Mouse (Mus musculus): Measurements from ENCODE around the gene Pcif1. TPM values are rescaled to one million over a fixed set of nuclear protein-coding genes. Genes with fewer than 3 reads are reported as not detected.

The Pcif1 gene
- total RNA-seq, 2 experiments from 2014 or later: 31.2 to 34.3 TPM

- no peak for DNase-seq
These were observed 42.9 kb downstream of the Pcif1 start for GRCm38 (mm10) chr2:164921984-164922383.

DNA sequence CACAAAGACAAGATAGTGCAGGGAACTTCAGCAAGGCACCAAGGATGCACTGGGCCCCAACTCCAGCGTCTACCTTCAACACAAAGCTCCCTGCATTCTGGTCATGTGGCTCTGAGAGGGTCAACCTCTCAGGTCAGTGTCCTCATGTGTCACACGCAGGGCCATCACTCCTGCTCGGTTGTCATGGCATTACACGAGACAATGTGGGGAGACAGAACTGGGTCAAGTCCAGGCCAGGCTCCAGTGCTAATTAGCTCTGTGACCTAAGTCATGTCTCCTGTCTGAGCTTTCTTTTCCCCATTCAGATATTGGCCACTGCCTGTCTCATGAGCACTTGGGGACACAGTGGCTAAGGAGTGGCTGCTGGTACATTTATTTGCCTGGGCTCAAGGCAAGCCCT is 44.2 kb downstream of the Pcif1 start:
- no peak for DNase-seq

DNA sequence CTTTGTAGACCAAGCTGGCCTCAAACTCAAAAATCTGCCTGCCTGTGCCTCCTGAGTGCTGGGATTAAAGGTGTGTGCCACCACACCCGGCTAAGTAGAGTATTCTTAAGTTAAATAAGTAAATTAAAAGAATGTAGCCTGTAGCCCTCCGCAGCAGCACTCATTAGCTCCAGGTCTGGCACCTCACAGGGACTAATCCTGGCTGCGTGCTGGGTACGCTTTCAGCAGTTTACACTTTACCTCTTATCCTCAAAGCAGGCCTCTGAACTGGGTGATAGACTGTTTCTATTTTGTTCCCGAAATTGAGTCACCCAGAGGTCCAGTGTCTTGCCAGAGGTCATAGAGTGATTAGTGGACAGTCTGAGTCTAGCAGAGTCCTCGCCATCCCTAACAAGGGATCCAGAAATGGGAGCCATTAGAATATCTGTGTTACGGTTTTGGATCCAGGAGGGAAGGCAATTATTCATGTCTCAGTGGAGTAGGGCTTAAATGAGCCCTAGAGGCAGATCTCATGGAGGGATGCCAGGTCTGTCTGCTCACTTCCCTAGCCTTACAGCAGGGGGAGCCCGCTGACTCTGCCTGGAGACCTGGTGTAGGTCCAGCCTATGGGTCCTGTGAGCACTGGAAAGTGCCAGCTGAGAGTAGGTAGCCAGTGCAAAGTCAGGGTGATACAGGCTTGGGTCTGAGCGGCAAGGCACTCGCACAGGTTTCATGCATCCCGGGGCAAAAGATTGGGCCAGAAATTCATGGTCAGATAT is 45.2 kb downstream of the Pcif1 start:
- peak; percentile 85 for DNase-seq

DNA sequence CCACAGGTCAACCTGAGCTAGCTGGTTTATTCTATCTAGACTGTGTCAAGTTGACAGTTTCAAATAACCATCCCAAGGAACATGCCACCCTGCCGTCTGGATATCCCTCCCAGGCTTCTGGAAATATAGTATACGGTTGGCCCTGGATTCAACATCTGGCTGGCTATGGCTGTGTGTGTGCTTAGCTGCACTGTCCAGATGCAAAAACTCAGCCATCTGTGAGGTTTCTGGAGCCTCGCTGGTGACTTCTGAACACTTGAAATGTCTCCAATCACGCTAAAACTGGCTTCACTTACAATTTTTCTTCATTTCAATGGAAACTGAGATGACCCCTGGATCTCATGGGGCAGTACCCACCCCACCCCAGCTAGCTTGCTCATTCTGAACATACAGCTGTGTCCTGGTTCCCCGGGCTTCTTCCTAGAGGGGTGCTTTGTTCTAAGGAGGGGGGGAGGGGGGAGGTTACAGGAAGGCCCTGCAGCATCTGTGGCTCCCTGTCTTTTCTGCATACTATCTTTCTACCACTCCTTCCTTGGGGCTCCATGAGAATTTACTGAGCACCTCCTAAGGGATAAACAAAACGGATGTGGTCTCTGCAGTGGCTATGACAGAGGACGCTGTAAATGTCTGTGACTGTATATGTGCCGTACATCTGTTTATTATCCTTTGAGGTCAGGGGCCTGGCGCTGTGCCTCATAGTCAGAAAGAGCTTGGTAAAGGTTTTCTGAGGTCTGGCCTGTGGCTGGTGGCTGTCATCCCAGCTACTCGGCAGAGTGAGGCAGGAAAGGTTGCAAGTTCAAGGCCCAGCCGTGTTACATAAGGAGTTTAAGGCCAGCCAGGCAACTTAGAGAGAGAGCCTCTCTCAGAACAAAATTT is 51.8 kb downstream of the Pcif1 start:
- DNase-seq: no peak

DNA sequence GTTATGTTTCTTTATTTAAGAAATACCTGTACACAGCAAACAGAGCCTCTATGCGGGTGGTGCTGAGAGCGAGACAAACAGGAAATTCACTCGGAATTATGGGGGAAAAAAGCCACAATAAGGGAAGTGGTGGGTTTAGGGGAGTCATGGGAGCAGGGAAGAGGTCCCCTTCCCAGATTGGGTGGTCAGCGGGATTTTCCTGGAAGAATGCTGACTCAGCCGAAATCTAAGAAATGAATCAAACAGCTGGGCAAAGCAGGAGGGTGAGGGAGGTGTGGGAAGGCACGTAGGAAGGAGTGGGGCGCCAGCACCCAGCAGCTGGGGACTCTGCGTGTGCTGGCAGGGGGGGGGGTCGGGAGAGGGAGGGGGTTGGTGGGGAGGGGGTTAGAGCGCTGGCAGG is 54.4 kb downstream of the Pcif1 start:
- no peak for DNase-seq

- DNase-seq: peak; percentile 41
These were observed 56.9 kb downstream of the Pcif1 start for GRCm38 (mm10) chr2:164935991-164936390.

GRCm38 (mm10) chr2:164938146-164939091 is 59.3 kb downstream of the Pcif1 start:
- no peak for DNase-seq

GRCm38 (mm10) chr2:164939106-164939505 is 60.0 kb downstream of the Pcif1 start:
- DNase-seq: no peak

DNA sequence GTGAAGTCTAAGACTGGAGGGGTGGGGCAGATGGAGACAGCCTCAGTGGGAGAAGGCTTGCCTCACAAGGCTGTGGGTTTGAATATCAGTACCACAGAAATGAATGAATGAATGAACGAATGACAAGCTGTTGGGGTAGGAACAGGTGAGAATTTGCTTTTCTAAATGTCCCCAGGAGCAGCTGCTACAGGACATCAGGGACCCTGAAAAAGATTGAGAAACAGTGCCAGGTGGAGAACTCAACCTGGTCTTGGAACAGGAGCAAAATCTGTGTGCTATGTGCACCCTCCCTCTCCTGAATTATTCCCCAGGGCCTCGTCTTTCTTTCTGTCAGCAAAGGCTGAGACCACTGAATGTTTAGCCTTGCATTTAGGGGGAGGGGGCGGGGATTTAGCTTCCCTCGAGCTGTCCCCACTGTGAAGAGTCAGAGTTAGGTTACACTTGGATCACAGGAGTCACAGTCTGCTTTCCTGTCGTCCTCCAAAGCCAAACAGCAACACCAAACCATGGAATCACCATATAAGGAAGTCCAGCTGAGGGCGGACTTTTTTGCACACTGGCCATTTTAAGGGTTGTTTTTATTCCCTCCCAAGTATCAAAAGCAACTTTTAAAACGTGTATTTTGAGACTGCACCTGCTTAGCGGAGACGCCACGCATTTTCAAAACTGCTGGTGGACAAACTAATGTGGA is 61.2 kb downstream of the Pcif1 start, which contains the start of gene Mmp9:
Mmp9 (plus strand) TSS at position 641 of the 691 bp plus-strand sequence.
- DNase-seq: no peak

GRCm38 (mm10) chr2:164942692-164943290 is 63.7 kb downstream of the Pcif1 start:
- no peak for DNase-seq

Other genes starting within 250 kb of the Pcif1 start
- gene Wfdc16, start 240.5 kb upstream of the Pcif1 start, total RNA-seq (2021): not detected
- not detected for gene Wfdc10, start 223.3 kb upstream of the Pcif1 start, total RNA-seq (2021)
- gene Wfdc9, start 222.7 kb upstream of the Pcif1 start, total RNA-seq (2021): not detected
- not detected for gene Wfdc11, start 205.2 kb upstream of the Pcif1 start, total RNA-seq (2021)
- gene Wfdc13, start 194.2 kb upstream of the Pcif1 start, total RNA-seq (2021): not detected
- not detected for gene Spint4, start 180.8 kb upstream of the Pcif1 start, total RNA-seq (2021)
- gene Spint5, start 164.0 kb upstream of the Pcif1 start, total RNA-seq (2021): not detected
- not detected for gene Wfdc3, start 133.4 kb upstream of the Pcif1 start, total RNA-seq (2021)
- gene Dnttip1, start 133.3 kb upstream of the Pcif1 start, total RNA-seq (2021): 10 to 100 TPM; 27.4 to 31.9 TPM
- 10 to 100 TPM; 14.2 to 16.9 TPM for gene Ube2c, start 109.4 kb upstream of the Pcif1 start, total RNA-seq (2021)
- gene Tnnc2, start 99.3 kb upstream of the Pcif1 start, total RNA-seq (2021): over 10,000 TPM; 13,775 to 14,965 TPM
- 10 to 100 TPM; 18.1 to 20.5 TPM for gene Snx21, start 93.5 kb upstream of the Pcif1 start, total RNA-seq (2021)
- gene Acot8, start 74.4 kb upstream of the Pcif1 start, total RNA-seq (2021): 10 to 100 TPM in 1 of 2 experiments, 1 to 10 TPM in 1; 9.7 to 10.4 TPM
- gene Zswim3, start 74.2 kb upstream of the Pcif1 start, total RNA-seq (2021): 1 to 10 TPM; 1.2 to 1.4 TPM
- 1 to 10 TPM; 3.5 to 4.5 TPM for gene Zswim1, start 56.6 kb upstream of the Pcif1 start, total RNA-seq (2021)
- under 1 TPM; 0.68 TPM for gene Spata25, start 50.8 kb upstream of the Pcif1 start, total RNA-seq (2021)
- 10 to 100 TPM; 53.3 to 75.2 TPM for gene Ctsa, start 46.4 kb upstream of the Pcif1 start, total RNA-seq (2021)
- gene Neurl2, start 45.8 kb upstream of the Pcif1 start, total RNA-seq (2021): 10 to 100 TPM; 39.2 to 45.2 TPM
- gene Pltp, start 21.6 kb upstream of the Pcif1 start, total RNA-seq (2021): 10 to 100 TPM; 15.2 to 18.5 TPM
- gene Zfp335, start 32.5 kb downstream of the Pcif1 start, total RNA-seq (2021): 10 to 100 TPM in 1 of 2 experiments, 1 to 10 TPM in 1; 8.5 to 11.0 TPM
- 10 to 100 TPM in 1 of 2 experiments, 1 to 10 TPM in 1; 1.2 to 96.6 TPM for gene Mmp9, start 61.5 kb downstream of the Pcif1 start, total RNA-seq (2021)
- 1 to 10 TPM; 1.4 to 1.5 TPM for gene Slc12a5, start 81.5 kb downstream of the Pcif1 start, total RNA-seq (2021)
- 10 to 100 TPM; 13.4 to 20.4 TPM for gene Ncoa5, start 155.6 kb downstream of the Pcif1 start, total RNA-seq (2021)
- under 1 TPM; 0.95 to 0.96 TPM for gene Cd40, start 176.3 kb downstream of the Pcif1 start, total RNA-seq (2021)
- gene 1700025C18Rik, start 211.4 kb downstream of the Pcif1 start, total RNA-seq (2021): not detected

Data from gastrocnemius, postnatal 10 days (tissue).